Mouse (Mus musculus) yolk sac, embryonic 10.5 days (tissue): ENCODE results near the gene Ddx27.

Experiments used
- DNase-seq: peaks from one replicate; pipeline ENCODE4 v3.0.0-alpha.2; 2017; ENCODE audit warnings: low spot score

Gene Ddx27

DNA sequence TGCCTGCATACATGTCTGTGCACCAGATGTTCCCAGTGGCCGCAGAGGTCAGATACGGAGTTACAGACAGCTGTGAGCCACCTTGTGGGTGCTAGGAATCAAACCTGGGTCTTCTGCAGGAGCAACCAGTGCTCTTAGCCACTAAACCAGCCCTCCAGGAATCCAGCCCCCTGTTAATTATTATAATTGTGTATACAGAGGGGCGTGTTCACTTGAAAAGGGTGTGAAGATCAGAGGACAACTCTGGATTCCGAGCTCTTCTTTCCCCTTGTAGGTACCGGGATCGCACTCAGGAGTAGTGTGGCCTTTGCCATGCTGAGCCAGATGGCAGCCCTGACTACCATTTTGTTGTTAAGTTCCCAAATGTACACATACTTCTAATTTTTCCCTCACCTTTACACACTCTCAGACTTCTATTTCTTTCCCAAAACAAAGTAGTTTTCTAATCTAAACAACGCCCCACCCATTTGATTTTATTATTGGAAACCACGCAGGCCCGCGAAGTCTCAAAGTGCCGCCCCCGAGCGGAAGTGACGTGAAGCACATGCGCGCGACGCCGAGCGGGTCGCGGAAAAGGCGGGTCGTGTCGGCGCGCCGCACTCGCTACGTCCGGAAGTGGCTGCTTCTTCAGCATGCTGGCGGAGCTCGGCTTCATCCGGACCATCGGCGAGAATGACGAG, at the start of gene Ddx27:
Gene Ddx27, plus strand, starts transcription at position 492 of the 680 bp plus-strand sequence.
- peak; percentile 91 for DNase-seq

DNA sequence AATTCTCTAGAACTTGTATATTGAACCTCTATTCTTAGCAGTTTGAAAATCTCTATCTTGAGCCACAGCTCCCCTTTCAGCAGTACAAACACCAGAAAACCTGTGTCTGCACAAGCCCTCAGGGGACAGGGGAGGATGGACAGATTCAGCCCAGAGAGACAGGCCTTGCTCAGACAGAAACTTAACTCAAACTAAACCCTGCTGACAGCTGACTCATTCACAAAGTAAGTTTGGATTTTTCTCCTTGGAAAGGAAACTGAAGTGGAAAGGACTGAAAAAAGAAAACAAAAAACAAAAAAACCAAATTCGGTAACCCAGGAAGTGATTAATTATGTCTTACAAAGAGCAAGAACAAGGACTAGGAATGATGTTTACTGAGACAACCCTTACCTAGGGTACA, 41.8 kb upstream of the Ddx27 start:
- DNase-seq, result no peak

DNA sequence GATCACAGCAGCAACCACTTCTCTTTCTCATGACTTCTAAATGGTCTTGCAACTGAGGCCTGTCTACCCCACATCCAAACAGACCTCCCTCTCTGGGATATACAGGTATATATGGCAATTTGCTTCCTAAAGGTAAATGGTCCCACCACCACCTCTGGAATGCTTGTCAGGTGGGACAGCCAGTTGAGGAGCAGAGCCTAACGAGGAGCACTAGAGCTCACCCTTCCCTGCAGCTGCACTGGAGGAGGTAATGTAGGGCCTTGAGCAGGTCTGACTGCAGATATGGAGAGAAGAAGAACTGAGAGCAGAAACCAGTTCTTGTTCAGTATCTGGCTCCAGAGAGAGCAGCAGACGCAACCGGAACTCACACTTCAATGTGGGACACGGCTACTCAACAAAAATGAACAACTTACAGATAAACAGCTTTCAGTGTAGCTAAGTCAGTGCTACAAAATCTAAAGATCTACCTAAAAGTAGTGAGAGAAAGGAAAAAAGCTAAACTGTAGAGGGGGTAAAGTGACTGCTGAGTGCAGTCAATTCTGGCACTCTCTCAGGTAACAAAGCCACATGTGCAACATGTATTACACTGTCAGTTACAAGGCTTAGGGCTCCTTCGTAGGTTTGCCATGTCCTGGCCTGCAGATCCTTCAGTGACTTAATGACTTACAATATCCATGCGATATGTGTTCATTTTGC, 40.7 kb upstream of the Ddx27 start:
- DNase-seq, result no peak

DNA sequence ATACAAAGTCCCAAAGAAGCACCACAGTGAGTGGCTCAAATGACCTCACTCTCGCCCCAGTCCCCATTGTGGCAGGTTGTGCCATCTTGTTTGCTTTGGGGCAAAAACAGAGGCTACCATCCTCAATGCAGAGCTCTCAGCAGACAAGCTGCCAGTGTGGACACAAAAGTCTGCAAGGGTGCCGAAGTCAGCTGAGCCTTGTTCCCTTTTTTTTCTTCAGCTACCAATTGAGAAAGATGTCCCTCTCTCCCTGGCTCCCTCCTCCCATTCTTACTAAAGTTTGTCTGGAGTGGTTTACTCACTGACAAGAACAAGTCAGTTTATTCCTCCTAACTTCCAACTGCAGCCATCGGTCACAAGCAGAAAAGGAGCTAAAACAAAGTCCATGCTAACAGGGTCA, 38.6 kb upstream of the Ddx27 start:
- DNase-seq, result no peak

DNA sequence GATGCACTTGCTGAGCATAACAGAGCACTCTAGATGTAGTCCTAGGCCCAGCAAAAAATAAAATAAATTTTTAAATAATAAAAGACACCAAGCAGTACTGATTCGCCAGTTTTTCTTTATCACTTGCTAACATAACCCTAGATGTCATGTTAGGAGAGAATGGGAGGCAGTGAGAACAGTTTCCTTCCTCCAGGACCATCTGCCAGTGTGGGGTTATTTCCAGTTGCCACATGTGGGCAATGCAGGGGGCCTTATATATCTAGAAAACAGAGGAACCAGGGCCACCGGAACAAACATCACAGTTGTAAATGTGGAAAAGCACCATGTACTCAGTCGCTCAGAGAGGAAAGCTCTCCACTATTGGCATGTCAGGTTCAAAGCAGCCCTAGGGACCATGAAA, 37.5 kb upstream of the Ddx27 start:
- DNase-seq, result no peak

DNA sequence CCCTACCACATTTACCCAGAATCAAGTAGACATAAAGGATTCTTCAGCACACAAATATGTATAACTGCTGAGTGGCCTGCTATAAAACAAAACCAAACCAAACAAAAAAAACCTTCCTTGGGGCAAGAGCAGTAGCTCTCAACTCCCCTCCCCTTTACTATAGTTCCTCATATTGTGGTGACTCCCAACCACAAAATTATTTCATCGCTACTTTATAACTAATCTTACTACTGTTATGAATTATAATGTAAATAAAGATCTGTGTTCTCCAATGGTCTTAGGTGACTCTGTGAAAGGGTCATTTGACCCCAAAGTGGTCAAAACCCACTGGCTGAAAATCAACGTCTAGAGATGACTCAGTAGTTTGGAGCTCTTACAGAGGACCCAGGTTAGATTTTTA, 34.8 kb upstream of the Ddx27 start:
- DNase-seq, result no peak

DNA sequence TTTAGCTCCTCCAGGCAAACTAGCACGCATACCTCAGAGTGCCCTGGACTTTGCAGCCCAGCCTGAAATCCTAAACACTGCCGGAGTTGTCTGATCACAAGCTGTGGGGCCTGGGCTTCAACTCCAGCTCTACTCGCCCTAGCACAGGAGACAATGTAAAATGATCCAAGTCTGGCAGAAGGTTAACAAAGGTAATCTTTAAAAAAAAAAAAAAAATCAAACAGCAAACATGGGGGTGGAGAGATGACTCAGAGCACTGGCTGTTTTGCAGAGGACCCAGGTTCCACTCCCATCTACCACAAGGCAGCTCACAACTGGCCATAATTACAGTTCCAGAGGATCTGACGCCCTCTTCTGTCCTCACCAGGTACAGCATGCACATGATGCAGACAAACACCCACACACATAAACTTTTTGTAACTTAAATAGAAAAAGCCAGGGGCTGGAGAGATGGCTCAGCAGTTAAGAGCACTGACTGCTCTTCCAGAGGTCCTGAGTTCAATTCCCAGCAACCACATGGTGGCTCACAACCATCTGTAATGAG, 31.6 kb upstream of the Ddx27 start:
- no peak for DNase-seq

DNA sequence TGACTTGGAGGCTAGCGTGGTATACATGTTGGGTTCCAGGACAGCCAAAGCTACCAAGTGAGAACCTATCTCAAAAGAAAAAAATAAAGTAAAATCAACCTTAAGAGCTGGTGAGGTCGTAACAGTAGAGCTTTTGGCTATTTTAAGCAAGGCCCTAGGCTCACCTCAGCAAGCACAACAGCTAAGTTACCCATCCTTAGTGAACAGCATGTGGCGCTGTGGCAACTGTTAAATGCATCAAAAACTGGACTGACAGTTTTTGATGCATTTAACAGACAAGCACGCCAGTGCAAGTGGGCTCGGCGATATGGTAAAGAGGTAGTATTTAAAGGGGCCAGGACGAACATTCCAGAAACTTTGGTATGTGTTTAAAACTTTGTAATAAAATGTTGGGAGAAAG, 24.1 kb upstream of the Ddx27 start:
- DNase-seq, result no peak

DNA sequence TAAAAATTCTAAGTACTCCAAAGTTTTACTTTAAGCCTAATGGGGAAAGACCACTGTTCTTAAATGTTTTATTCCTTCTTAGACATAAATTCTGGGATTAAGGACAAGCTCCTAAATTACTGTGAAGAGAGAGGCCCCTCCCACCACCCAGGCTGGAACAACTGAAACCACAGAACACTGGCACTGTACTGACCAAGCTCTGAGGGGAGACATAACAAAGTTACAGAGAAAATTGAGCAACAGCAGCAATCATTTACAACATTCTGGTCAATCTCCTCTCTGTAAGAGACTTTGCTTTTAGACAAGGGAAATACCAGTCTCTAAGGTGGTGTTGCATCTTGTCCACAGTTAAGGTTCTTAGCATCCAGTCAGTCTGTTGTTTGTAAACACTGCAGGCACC, 23.0 kb upstream of the Ddx27 start:
- DNase-seq, result no peak

DNA sequence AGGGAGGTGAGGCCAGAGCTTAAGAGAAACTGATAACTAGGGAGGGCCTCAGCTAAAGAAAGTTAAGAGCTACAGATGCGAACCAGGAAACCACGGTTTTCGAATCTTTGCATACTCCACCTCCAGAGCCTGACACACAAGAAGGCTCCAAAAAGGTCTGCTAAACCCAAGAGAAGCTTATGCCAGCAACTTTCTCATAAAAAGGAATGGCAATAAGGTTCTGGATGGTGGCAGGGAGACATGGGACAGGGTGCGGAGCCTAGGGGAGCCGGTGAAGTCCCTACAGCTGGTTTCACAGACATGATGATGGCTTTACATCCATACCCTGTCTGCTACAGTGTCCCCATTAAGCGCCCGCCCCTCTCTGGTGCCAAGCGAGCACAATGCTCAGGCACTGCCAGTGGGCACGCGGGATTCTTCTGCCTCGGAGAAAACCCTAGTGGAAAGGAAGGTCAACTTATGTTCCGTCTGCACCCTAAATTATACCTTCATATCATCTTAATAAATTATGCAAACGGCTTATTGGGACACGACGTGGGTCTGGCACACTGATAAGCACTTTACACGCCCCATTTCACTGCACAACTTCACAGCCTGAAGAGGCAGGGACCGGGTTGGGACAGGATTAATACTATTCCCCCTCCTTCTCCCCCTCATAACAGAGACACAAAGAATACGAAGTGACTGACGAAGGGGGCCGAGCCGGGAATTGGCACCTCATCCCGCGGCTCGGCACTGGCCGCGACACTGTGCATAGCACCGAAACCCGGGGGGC, 19.8 kb upstream of the Ddx27 start:
- no peak for DNase-seq

DNA sequence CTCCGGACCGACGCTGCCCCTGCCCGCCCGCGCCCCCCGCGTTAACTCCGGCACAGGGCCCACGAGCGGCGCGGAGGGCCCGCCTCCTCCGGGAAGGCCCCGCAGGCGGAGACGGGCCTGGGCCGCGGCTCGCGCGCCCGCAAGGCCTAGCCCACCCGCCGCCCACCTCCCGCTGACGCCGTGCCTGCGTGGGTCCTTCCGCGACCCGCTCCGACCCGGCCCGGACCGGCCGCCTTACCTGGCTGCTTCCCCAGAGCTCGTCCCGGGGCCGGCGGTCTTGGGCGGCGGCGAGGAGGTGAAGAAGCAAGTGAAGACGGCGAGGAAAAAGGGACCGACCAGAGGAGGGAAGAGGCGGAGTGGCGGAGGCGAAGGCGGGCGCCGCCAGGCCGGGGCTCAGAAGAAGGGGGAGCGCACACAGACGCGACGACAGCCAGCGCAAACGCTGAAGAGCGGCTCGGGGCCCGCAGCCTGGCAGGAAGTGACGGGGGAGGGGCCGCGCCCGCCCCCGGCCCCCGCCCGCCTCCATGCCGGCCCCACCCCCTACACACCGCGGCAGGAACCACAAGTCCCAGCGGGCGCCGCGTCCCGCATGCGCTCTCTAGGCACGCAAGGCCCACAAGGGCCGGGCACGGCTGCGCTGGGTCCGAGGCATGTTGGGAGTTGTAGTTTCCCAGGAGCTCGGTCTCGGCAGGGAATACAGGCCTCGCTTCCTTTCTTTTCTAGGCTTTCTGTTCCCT, 19.0 kb upstream of the Ddx27 start, which contains the start of gene Stau1:
Gene Stau1, minus strand, starts transcription at position 504 of the 737 bp plus-strand sequence.
- peak; percentile 95 for DNase-seq

DNA sequence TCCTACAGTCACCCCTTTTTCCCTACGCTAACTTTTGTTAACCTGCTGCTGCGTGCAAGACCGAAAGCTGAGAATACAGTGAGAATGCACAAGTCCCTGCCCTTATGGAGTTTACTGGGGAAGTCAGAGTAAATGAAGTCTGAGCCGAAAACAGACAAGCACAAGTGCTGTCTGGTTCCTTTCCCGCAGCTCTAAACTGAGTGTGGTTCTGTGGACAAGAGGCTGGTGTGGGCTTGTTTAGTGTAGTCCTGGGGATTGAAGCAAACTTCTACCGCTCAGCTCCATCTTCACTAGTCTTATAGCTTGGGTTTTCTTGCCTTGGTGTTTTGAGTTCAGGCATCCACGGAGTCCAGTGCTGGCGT, 18.5 kb upstream of the Ddx27 start:
- DNase-seq, result no peak

DNA sequence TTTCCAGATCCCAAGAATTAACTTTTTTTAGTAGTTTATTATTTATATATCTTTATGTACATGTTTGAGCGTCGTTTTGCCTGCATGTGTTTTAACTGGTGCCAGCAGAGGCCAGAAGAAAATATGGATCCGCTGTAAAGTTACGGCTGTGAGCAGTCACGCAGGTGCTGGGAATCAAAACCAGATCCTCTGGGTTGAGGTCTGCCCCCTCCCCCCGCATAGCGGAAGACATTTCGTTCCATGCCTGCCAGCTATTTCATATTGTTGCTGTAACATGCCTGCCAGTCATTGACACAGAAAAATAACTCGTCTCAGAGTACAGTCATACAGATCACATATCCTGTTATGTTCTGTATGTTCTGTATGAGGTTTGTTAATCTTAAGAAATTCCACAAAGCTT, 13.5 kb upstream of the Ddx27 start:
- DNase-seq, result no peak

DNA sequence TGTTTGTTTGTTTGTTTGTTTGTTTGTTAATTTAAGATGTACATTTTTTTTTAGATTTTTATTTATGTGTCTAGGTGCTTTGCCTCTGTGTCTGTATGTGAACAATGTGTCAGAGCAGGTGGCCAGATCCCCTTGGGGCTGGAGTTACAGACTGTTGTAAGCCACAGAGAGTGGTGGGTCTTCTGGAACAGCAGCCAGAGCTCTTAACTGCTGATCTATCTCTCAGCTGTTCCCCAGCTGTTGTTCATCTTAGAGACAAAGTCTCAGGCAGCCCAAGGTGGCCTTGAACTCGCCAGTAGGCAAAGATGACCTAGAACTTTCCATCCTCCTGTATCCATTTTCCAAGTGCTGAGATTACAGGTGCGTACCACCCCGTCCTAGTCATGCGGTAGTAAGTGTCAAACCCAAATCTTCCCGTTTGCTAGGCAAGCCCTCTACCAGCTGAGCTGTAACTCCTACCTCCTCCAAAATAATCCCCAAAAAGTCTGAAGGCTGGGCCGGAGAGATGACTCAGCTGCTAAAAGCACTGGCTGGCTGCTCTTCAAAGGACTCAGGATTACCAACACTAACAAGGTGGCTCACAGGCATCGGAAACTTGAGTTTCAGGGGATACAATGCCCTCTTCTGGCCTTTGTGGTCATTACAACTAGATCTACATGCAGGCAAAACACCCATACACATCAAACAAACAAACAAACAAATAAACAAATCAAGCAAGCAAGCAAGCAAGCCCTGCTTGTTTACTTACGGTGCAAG, 10.7 kb upstream of the Ddx27 start:
- DNase-seq, result peak; percentile 58

DNA sequence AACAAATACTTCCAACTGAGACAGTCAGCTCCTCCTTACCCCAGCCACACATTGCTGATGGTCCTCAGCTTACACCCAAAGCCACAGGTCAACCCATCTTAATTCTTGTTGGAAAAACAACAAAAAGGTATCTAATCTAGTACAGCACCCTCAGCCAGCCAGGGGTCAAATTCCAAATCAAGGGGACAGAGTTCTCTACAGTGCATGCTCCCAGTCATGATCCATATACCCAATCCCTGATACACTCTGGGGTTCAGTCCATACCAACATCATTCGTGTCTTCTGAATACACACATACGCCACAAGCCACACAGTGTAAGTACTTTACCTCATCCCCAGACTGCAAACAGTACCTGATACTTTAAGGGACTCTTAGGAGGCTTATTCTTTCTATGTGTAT, 8.6 kb upstream of the Ddx27 start:
- DNase-seq, result no peak

DNA sequence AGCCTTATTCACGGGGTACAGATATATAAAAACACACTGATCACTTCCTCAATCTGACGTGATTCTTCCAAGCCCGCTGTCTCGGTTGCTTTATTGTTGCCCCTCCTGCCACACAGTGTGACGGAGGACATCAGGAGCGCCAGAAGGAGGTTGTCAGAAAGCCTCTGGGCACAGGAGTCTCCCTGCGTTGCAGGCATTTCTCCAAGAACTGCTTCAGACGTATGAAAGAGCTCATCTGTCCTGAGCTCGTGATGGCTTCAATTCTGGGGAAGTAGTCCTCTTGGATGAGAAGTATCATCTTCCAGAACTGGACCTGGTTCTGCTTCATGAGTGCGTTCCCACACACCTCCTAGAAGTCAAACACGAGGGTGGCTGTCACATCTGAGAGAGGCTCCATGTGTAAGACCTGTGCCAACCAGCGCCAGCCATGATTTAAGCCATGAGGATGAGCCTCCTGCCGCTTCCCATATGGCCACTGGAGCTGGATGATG, 7.9 kb upstream of the Ddx27 start:
- DNase-seq, result no peak

DNA sequence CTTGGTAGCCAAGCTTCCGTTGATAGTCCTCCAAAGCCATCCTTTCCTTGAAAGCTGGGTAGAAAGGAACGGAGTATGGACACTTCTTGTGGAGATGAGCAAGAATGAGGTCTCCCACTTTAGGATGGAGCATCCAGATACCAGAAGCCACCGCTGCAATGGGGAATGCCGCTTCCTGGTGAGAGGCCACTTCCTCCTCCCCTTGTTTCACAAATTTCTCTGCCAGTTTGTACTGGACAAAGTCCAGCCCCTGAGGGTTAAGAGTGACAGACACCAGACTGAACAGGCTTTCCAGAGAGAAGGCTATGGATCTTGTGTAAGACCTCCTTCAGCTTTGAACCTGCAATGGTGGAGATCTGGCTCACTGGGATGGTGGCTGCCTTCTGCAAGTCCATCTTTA, 7.4 kb upstream of the Ddx27 start:
- DNase-seq, result peak; percentile 20

DNA sequence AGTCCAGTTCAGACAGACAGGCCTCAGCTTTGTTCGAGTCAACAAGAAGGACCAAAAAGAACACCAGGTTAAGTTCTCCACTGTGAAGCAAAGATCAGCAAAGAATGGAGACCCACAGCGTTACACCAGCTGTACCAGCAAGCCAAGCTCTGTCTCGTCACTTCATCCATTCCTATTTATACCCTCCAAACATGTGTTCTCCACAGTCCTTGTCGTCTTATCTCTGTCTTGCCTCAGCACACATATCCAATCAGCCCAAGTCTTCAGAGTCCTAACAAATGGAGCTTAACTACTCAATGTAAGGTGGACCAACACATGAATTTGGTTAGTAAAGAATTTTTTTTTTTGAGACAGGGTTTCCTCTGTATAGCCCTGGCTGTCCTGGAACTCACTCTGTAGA, 5.5 kb upstream of the Ddx27 start:
- no peak for DNase-seq

DNA sequence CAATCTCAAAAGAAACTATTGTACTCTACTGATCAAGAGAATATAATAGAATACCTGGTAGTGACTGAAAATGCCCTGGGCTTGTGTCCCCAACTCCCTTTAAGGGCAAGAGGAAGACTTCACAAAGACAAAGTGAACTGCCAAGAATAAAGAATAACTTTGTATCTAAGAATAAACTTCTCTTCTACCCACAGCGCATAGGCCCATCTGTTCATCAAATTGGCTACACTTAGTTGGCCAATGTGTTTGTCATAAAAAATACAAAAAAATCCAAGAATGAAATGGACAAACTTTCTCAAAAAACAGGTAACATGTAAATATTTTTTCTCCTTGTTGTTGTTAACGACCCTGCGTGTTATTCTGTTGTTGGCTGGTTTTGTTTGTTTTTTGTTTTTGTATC, 4.4 kb upstream of the Ddx27 start:
- DNase-seq, result no peak

DNA sequence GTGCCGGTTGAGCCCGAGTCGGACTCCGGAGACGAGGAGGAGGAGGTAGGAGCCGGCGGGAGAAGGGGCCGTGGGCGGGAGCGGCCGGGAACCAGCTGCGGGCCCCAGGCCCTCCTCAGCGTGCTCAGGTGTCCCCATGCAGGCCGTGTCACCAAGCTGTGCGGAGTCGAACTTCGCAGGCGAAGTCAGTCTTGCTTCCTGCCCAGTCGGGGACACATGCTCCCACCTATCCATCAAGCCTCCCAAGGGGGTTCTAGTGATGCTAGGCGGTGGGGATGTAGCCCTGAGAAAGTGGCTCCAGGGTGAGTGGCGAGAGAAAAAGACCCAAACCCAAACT, 357 bp downstream of the Ddx27 start:
- no peak for DNase-seq

DNA sequence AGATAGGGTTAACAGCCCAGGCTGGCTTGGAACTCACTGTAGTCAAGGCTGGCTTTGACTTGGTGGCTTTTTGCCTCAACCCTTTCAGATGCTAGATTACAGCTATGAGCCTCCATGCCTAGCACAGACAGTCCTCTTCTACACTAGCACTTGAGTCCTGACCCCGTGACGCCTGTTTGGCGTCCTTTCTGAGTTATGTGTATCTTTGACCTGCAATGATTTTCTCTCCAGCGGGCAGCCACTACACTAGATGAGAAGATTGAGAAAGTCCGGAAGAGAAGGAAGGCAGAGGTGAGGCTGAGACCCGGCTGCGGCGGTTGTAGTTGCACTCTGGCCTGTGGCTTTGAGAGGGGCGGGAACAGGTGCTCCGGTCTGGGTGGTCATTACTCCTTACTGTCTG, 4.4 kb downstream of the Ddx27 start:
- DNase-seq, result no peak
